Mouse (Mus musculus) adrenal gland, postnatal 14 days (tissue): ENCODE measurements at regions not wholly inside any gene's neighbourhood (a gene's known extent, or its start where the extent isn't known, plus 50 kb on each side); places are given as distances from the start of the nearest gene placed in this dataset.
"Not testable (repeated sequence)": the region's sequence is repeated elsewhere in the genome, so short reads cannot be mapped to it uniquely, and the experiment has no call there.

Experiments used
- DNase-seq: peaks from one replicate; pipeline ENCODE4 v3.0.0; 2021; ENCODE audit warnings: mixed read lengths

DNA sequence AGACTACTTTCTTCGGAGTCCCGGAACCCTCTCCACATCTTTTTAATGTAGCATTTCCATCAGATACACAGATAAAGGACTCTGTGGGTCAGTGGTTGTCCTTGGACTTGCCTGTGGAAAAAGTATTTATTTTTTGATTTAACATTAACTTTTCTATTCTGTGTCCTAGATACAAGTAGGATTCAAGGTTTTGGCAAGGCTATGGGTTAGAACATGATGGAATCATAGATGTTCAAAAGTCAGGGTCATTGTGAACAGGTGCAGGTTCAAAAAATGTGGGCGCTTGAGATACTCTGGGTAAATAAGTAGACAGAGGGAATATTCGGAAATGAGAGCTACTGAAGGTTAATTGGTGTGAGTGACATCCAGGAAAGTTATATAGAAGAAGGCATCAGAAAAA is 347.7 kb downstream of the Cypt12 start:
- no peak for DNase-seq

DNA sequence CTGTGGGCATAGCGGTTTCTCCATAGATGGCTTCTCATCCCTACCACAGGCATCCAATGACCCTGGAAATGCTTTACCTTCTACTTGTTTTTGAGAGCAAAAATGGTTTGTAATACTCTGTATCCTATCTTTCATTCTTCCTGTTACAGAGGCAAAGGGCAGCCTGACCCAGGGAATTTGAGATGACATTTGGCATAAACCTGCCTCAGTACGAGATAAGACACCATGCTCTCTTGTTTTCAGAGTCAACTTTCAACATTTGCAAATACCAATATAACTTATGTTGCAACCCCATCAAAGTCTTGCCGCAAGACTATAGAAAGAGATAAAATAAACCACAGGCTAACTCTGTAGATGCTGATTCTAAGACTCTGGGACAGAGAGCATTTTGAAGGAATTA is 350.5 kb downstream of the Cypt12 start:
- DNase-seq = no peak

DNA sequence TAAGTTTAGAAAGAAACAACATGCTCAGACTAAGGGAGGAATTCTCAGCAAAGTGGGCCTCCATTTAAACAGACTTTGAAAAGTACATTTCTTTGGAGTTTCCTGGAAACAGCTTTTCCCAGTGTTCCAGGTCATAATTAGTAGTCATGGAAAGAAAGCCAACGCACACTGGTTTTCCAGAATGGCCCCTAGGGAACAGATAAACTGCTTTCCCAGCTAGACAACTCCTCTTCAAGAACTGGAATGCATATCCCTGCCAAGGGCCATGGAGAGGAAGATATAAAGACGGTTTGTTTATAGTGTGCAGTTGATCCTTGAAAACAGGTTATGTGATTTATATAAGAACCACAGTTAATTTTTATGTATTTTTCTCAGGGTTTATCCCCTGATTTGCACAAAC is 351.3 kb downstream of the Cypt12 start:
- no peak for DNase-seq

DNA sequence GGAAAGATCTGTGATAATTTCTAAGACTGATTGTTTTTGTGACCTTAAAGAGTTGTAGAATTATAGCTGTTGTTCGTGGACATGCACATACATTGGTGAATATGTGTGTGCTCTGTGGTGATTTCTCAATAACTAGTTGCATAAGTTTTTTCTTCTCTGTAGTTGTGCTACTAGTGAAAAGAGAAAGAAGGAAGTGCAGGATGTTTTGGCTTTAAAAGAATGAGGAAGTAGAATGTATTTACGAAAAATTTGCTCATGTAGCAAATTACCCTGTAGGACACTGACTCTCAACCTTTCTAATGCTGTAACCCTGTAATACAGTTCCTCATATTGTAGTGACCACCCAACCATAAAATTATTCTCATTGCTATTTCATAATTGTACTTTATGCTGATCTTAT is 371.2 kb downstream of the Cypt12 start:
- no peak for DNase-seq

GRCm38 (mm10) chr3:18333182-18333581 is 385.0 kb downstream of the Cypt12 start:
- no peak for DNase-seq

GRCm38 (mm10) chr3:18339189-18339588 is 391.0 kb downstream of the Cypt12 start:
- no peak for DNase-seq

- DNase-seq = no peak
Measured at GRCm38 (mm10) chr3:18341757-18342156, 393.5 kb downstream of the Cypt12 start.

- DNase-seq = no peak
Measured at GRCm38 (mm10) chr3:18378014-18379005, 430.1 kb downstream of the Cypt12 start.

DNA sequence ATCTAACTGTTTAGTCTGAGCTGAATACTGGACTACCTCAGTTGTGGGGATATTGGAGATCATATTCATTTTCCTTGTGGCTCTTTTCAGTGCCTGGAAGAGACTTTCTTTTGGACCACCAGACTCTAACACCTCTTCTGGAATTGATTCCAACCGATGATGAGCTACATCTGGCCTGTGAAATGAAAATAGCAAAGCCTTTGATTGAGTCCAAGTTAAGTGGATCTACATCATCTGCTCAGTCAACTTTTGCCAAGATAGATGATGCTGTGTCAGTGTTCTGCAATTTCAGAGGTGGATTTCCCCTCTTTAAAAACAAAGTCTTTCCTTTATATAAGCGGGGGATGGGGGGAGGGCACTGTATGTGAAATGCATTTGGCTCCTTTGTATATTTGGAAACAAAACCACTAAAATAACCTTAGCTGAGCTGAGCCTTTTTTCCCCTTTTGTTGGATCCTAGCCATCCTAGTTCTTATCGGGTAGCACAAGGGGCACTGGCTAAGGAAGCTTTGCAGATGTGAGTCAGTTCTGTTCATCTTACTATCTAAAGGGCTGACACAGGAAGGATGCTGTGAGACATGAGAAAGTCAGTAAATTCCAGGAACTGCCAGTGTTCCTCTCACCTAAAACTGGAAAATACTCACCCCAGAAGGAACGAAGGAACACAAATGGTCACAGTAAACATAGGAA is 473.8 kb downstream of the Cypt12 start:
- no peak for DNase-seq

GRCm38 (mm10) chr3:18428908-18429307 is 480.7 kb downstream of the Cypt12 start:
- DNase-seq = no peak

DNA sequence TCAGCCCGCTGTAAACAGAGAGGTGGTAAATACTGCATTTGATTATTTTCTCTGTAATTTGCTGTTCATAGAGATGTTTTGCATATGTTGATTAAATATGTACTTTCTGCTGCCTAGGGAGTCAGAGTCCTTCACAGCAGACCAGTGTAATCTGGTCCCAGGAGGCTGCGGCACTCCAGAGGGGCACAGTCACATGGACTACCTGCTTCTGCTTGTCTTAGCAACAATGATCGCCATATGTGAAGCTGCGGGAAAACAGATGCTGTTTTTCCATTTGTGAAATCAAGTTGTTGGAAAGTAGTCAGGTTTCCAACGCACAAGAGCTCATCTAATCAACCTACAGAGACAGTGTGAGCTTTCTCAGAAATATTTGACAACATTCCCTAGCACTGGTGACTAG is 490.6 kb downstream of the Cypt12 start:
- DNase-seq = no peak

GRCm38 (mm10) chr3:18452197-18452933 is 504.2 kb downstream of the Cypt12 start:
- DNase-seq = no peak

GRCm38 (mm10) chr3:18453220-18453985 is 505.2 kb downstream of the Cypt12 start:
- no peak for DNase-seq

GRCm38 (mm10) chr3:18453986-18454291 is 505.7 kb downstream of the Cypt12 start:
- no peak for DNase-seq

GRCm38 (mm10) chr3:18454558-18455191 is 506.5 kb downstream of the Cypt12 start:
- DNase-seq = not testable (repeated sequence)

DNA sequence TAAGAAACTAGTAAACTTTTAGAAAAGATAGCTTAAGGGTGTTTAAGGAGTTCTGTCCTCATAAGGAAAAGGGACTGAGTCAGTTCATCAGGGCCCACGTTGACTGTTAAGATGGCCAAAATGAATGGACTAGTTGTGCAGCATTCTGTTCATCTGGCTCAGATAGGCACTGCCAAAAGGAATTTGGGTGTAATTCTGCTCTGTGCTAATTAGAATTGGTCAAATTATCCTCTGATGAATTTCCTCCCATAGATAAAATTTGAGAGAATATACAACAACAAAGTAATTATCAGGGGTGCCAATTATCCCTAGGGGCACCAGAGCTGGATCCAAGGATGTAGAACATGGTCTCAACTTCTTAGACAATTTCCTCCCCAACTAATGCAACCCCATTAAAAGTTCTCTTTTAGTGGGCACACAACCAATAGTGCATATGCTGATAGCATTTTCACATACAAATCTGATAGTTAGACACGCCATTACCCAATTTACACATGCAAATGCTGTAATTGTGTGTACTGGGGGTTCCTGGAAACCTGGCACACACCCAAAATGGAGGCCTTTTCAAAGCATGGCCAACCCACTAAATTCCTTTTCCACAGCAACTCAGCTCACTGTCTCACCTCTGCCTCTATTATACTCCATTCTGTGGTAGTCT is 508.0 kb downstream of the Cypt12 start:
- no peak for DNase-seq

DNA sequence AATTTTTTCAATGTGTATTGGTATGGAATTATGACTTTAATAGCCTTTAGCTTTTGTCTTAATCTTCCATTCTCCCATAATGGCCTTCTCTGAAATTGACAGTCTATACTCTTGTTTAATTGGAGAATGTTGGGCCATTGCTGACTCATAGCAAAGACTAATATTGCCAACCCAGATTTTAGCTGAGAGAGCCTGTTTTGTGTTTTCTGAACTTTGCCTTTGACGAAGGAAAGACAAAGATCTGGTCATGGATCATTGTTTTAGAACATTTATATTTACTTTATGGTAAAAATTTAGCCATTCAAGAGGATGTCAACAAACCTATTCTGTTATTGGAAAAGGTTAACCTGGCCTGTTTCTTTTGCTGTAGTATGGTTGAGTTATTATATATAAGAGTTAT is 512.1 kb downstream of the Cypt12 start:
- no peak for DNase-seq

GRCm38 (mm10) chr3:18471846-18472245 is 523.6 kb downstream of the Cypt12 start:
- no peak for DNase-seq

GRCm38 (mm10) chr3:18479557-18479956 is 531.3 kb downstream of the Cypt12 start:
- DNase-seq = no peak

DNA sequence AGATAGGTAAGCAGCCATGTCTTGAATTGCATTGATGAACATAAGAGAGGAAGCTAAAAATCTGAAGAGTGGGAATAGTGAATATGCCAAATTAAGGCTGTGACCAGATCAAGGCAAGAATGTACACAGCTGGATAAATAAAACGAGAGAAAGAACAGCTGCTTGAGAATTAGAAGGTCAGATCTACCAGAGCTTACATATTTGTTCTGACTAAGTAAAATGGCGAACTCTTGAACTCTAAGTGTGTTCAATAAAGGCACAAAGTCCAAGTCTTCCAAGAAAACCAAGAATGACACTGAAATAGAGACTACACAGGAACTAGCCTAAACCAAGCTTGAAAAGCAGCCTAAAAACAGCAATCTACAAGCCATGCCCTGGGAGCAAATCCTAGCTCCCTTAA is 533.8 kb downstream of the Cypt12 start:
- no peak for DNase-seq

- DNase-seq = no peak
Measured at GRCm38 (mm10) chr3:18488886-18489285, 540.7 kb downstream of the Cypt12 start.
